Mouse (Mus musculus): ENCODE measurements around the gene Tuba3b. TPM values are rescaled to one million over a fixed set of nuclear protein-coding genes. Genes with fewer than 3 reads are reported as not detected.

The Tuba3b gene
- not detected in 2 replicates for polyA plus RNA-seq (2012; rRNA removed; ENCODE audit: low replicate concordance)

DNA sequence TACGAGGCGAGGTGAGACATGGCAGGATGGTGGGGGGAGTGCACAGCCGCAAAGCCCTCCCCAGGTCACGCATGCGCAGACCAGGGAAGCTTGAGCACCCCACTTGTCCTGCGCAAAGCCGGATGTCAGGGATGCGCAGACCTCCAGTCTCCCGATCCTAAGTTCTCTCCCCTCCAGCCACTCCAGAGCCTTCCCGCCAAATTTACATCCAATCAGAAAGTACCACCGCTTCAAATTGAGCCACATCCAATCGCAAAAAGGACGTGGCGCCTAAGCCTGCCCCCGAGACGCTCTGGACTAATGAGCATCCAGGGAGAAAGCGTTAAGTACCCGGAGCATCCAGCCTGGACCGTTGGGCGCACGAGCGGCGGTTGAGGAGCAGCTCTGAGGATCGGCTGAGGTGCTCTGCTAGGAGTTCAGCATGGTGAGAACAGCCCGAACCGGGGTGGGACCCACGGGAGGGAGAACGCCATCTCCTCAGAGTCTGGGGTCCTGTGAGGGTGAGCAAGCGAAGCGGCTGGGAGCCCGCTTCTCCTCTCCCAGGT lies at the start of gene Tuba3b:
Gene Tuba3b (plus strand): TSS at position 92 of the 545 bp plus-strand sequence.

GRCm38 (mm10) chr6:145614219-145614618 lies 1.3 kb upstream of the Tuba3b start, which contains the start of gene Lmntd1:
Gene Lmntd1, minus strand, starts transcription at chr6:145614319.

Other genes with a start within 250 kb of the Tuba3b start
- gene Lmntd1, start 1.4 kb upstream of the Tuba3b start, polyA plus RNA-seq (2012; rRNA removed; ENCODE audit: low replicate concordance) = 0.12 and 0.32 TPM in 2 replicates
- 13.0 and 21.3 TPM in 2 replicates for gene Rassf8, start 131.0 kb downstream of the Tuba3b start, polyA plus RNA-seq (2012; rRNA removed; ENCODE audit: low replicate concordance)
- 18.4 and 75.4 TPM in 2 replicates for gene Bhlhe41, start 249.8 kb downstream of the Tuba3b start, polyA plus RNA-seq (2012; rRNA removed; ENCODE audit: low replicate concordance)